Mouse (Mus musculus): Measurements from ENCODE around the gene Slit3. TPM values are rescaled to one million over a fixed set of nuclear protein-coding genes. Genes with fewer than 3 reads are reported as not detected.
A peak's percentile ranks its signal among the peaks of the same experiment; 100 is the strongest.

Slit3 gene
- polyA plus RNA-seq, 1 experiment from 2014 or later = 0.03 TPM

DNA sequence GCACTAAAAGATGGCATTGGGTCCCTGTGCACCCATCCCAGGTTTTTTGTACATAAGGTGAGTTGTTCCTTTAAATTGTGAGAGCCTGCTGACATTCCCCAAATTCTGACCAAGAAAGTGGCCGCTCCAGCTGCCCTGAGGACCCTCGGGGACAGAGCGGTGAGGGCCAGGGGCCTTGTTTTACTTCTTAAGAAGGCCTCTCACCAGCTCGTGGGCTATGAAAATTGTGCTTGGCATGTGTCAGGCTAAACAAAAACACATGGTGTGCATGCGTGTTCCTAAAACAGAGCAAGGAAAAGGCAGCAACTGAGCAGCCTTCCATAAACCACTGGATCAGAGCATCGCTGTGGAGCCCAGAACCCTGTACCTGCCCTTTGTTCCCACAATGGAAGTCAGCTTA lies 316.5 kb downstream of the Slit3 start:
- peaks cover 27% of the 10 kb centered on the region for H3K27me3 ChIP-seq
- DNase-seq (ENCODE audit: low read depth, low spot score) (no peak), ATAC-seq (no peak)
- TF ChIP-seq CTCF (IDR thresholded peaks at IDR 0.05) = no peak
- ChIA-PET POLR2A (no interaction called here), CTCF (no interaction called here)
- in situ Hi-C loops (cut with MboI; ENCODE audit: low pct_unique_long_range_greater_than_20kb) = no loop called here

DNA sequence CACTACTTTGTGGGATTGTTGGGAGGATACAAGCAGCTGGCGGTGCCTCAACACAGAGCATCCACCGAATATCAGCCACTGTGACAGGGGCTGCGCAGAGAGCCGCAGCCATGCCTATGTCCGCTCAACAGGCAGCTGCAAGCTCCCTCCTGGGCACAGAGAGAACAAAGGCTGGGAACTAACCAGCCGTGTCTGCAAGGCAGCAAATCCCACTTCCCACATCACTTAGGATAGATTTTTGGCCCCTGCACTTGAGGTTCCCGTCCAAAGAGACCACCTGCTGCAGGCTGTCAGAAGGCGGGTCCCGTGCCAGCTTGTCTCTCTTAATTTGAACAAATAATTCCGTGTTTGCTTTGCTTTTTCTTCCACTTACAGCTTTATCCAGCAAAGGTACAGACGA lies 319.2 kb downstream of the Slit3 start:
- in situ Hi-C loops (cut with MboI; ENCODE audit: low pct_unique_long_range_greater_than_20kb) = loop anchor here (10.0 kb wide), 1 partner anchor 595 kb away; no protein-coding TSS in a partner anchor
- ATAC-seq (no peak), DNase-seq (ENCODE audit: low read depth, low spot score) (no peak)
- ChIA-PET CTCF (no interaction called here), POLR2A (no interaction called here)
- no peak for TF ChIP-seq CTCF (IDR thresholded peaks at IDR 0.05)
- H3K27me3 ChIP-seq = peaks cover 33% of the 10 kb centered on the region

DNA sequence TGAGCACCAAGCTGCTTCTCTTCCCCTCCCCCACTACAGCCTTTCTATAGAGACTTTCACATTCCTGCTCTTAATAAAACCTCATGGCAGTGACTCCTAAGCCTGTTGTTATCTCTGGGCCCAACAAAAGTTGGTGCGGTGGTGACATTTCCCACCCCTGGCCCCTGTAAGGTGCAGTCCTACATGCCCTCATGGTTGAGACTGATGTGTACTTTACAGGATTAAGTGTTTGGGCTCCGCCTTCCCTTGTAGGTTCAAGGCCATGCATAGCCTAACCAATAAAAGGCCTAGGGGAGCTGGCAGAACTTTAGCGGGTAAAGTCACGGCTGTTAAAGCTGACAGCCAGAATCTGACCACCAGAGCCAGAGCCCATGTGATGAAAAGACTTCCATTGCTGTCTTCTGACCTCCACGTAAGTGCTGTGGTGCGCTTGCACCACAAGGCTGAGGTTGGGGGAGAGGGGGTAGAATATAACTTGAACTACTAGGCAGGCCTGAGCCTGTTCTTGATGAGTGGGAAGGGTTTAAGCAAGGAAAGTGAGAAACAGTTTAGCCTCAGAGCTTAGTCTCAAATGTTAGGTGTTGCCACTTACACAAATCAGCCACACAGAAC lies 323.6 kb downstream of the Slit3 start:
- in situ Hi-C loops (cut with MboI; ENCODE audit: low pct_unique_long_range_greater_than_20kb) = loop anchor here (10.0 kb wide), 1 partner anchor 600 kb away; no protein-coding TSS in a partner anchor
- no peak for ATAC-seq

DNA sequence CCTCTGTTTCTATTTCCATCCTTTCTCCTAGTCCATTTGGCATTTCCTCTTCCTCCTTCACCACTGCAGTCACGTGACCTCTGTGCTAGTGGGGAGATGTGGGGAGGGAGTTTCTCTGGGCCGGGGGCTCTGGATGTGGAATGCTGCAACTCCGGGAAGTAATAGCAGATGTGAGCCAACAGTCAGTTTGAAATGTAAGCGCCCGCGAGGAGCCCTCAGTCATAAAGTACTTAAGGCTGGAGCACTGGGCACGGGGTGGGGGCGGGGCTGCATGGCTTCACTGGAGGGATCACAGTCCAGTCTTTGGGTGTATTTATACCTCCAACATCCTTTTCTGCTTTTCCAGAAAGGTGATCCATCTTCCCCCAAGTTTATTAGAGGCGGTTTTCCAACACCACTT lies 326.9 kb downstream of the Slit3 start:
- in situ Hi-C loops (cut with MboI; ENCODE audit: low pct_unique_long_range_greater_than_20kb) = loop anchor here (10.0 kb wide), 1 partner anchor 603 kb away; no protein-coding TSS in a partner anchor
- POLR2A ChIA-PET = no interaction called here
- CTCF ChIA-PET = no interaction called here
- DNase-seq (ENCODE audit: low read depth, low spot score) (no peak), ATAC-seq (no peak)
- H3K27me3 ChIP-seq = peaks cover 8% of the 10 kb centered on the region
- no peak for TF ChIP-seq CTCF (IDR thresholded peaks at IDR 0.05)

More for the DNA sequence above, 323.6 kb downstream of the Slit3 start:
- H3K27me3 ChIP-seq = peaks cover 16% of the 10 kb centered on the region
- no peak for DNase-seq (ENCODE audit: low read depth, low spot score)
- POLR2A ChIA-PET = no interaction called here
- CTCF ChIA-PET = interaction anchor here (1.2 kb wide), 1 partner anchor 260 kb away, joined by 3 read pairs; no protein-coding TSS in a partner anchor
- no peak for TF ChIP-seq CTCF (IDR thresholded peaks at IDR 0.05)

DNA sequence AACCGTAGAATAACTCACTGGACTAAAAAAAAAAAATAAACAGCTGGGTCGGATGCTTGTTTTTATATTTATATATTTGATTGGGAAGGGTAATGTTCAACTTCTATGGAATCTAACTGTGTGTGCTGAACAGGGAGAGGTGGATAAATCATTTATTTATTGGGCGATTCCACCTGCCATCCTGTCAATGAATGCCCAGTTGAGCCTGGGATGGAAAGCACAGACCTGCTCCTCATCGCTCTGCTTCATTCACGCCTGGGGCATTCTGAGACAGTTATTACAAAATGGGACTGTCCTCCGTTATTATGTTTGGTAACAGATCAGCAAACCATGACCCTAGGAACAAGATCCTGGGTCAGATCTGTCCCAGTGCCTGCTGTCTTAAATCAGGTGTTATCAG lies 328.2 kb downstream of the Slit3 start:
- DNase-seq (ENCODE audit: low read depth, low spot score) (no peak), ATAC-seq (no peak)
- H3K27me3 ChIP-seq = peaks cover 3% of the 10 kb centered on the region
- CTCF ChIA-PET = no interaction called here
- POLR2A ChIA-PET = no interaction called here
- TF ChIP-seq CTCF (IDR thresholded peaks at IDR 0.05) = no peak
- in situ Hi-C loops (cut with MboI; ENCODE audit: low pct_unique_long_range_greater_than_20kb) = loop anchor here (10.0 kb wide), 1 partner anchor 604 kb away; no protein-coding TSS in a partner anchor

DNA sequence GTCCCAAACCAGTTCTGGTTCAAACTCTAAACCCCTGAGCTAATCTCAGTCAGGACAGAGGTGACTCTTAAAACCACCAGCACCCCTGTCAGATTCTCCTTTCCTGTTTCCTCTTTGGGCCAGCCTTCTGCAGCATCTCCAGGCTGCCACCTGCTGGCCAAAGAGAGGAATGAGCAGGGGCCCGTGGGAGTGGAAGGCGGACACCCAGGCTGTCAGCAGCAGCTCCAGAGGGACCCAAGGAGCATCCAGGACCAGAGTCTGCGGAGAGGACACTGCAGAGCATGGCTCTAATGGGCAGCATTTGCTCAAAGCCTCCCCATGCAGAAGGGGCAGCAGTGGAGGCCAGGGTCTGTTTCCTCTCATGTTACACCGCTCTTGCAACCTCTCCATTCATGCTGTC lies 330.6 kb downstream of the Slit3 start:
- ChIA-PET POLR2A (interaction anchor here (0.6 kb wide), 1 partner anchor 304 kb away, joined by 3 read pairs; no protein-coding TSS in a partner anchor), CTCF (interaction anchor here (1.2 to 1.6 kb wide), 6 partner anchors 8 to 607 kb away, joined by 3 to 7 read pairs (median 4); no protein-coding TSS in a partner anchor)
- TF ChIP-seq CTCF (IDR thresholded peaks at IDR 0.05) = peak; percentile 96
- ATAC-seq (peak; percentile 82), DNase-seq (ENCODE audit: low read depth, low spot score) (no peak)
- in situ Hi-C loops (cut with MboI; ENCODE audit: low pct_unique_long_range_greater_than_20kb) = no loop called here
- peaks cover 3% of the 10 kb centered on the region for H3K27me3 ChIP-seq

DNA sequence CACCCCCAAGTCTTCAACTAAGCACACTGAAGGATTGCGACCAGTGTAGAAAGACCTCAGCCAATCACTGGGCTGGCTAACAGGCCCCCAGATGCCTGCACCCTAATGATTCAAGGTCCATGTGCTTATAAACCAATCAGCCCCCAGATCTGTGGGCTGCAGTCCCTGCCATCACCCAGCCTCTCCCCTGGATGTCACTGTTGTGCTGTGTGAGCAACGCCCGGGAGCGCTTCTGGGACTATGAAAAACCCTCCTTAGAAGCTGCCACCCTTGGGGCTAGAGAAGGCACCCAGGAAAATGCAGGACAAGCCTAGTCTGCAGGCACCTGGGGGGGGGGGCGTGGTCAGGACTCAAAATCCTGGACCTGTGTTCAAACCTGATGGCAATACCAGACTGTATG lies 331.4 kb downstream of the Slit3 start:
- in situ Hi-C loops (cut with MboI; ENCODE audit: low pct_unique_long_range_greater_than_20kb) = no loop called here
- ATAC-seq (no peak), DNase-seq (ENCODE audit: low read depth, low spot score) (no peak)
- ChIA-PET CTCF (interaction anchor here (1.3 to 1.6 kb wide), 4 partner anchors 9 to 607 kb away, joined by 4 to 7 read pairs (median 4); no protein-coding TSS in a partner anchor), POLR2A (no interaction called here)
- peak; percentile 41 for TF ChIP-seq CTCF (IDR thresholded peaks at IDR 0.05)
- H3K27me3 ChIP-seq = peaks cover 3% of the 10 kb centered on the region

DNA sequence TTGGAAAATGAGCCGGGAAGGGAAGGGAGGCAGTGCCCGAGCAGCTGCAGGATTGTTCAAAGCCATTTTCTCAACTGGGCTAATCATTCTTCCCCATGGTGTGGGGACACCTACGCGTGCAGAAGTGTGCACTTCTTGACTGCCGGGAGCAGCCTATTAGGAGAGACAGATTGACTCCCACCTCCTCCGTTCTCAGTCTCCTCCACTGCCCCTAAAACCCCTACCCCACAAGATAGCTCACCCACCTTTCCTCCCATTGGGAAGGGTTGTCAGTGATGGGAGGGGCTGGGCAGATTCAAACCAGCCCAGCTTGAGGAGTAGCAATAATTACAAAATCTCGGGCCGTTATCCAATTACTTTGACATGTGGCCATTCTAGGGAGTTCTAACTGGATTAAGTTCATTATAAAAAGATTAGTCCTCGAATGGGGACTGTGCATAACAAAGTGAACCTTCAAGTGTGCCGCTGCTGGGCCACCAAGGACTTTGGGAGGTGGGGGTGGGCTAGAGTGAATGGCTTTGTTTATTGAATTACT lies 333.2 kb downstream of the Slit3 start:
- in situ Hi-C loops (cut with MboI; ENCODE audit: low pct_unique_long_range_greater_than_20kb) = no loop called here
- ATAC-seq (no peak), DNase-seq (ENCODE audit: low read depth, low spot score) (no peak)
- H3K27me3 ChIP-seq = no peaks in the 10 kb centered on the region
- CTCF ChIA-PET = no interaction called here
- POLR2A ChIA-PET = no interaction called here
- no peak for TF ChIP-seq CTCF (IDR thresholded peaks at IDR 0.05)

DNA sequence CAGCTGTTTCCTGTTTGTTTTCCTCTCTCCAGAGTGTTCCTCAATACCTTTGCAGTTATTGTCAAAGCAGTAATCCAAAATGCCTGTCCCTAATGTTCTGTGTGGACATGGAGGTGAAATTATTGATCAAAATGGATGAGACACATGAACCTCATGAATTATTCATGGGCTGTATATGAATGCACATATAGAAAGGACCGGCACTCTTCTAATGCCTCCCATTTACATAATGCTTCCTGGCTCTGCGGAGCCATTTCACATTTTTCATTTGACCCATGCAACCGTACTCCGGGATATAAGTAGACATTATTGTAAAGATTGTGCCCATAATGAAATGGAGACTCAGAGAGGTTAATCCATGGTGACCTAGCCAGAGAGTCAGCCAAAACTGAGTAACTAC lies 333.8 kb downstream of the Slit3 start:
- in situ Hi-C loops (cut with MboI; ENCODE audit: low pct_unique_long_range_greater_than_20kb) = no loop called here
- TF ChIP-seq CTCF (IDR thresholded peaks at IDR 0.05) = no peak
- POLR2A ChIA-PET = no interaction called here
- ATAC-seq (no peak), DNase-seq (ENCODE audit: low read depth, low spot score) (no peak)
- CTCF ChIA-PET = no interaction called here
- peaks cover 1% of the 10 kb centered on the region for H3K27me3 ChIP-seq

DNA sequence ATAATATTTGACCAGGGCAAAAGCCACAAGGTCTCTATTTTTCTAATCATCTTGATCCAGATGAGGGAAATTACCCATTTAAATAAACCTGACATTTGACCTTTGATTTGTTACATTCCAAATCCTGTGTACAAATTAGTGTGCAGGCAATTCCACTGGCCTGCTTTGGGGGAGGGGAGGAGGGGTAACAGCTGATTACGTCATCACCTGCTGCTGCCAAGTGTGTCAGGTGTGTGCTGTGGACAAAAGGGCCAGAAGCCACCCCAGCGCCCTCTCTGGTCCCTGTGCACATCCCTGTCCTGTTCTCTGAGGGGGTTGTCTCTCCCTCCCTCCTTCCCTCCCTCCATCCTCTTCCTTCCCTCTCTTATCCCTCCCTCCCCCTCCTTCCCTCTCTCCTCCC lies 337.0 kb downstream of the Slit3 start:
- ATAC-seq (no peak), DNase-seq (ENCODE audit: low read depth, low spot score) (no peak)
- in situ Hi-C loops (cut with MboI; ENCODE audit: low pct_unique_long_range_greater_than_20kb) = no loop called here
- TF ChIP-seq CTCF (IDR thresholded peaks at IDR 0.05) = no peak
- ChIA-PET POLR2A (no interaction called here), CTCF (no interaction called here)
- H3K27me3 ChIP-seq = peaks cover 15% of the 10 kb centered on the region

DNA sequence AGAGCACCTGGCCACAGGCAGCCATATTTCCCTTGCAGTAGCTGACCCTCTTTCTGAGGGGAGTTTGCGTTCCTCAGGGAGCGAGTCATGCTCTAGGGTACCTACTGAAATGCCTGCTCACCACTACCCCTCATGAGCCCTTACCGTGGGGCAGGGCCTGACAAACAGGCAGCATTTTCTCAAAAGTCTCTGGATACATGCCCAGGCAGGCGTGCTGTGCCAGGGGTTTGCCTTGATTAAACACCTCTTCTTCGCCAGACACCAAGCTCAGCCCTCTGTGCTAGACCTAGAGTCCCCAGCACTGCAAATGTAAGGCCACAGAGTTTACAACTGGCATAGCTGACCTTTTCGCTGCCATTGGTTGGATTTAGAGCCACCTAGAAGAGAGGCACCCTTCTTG lies 345.7 kb downstream of the Slit3 start:
- in situ Hi-C loops (cut with MboI; ENCODE audit: low pct_unique_long_range_greater_than_20kb) = no loop called here
- no peak for TF ChIP-seq CTCF (IDR thresholded peaks at IDR 0.05)
- ChIA-PET POLR2A (no interaction called here), CTCF (interaction anchor here (1.5 kb wide), 1 partner anchor 119 kb away, joined by 3 read pairs; no protein-coding TSS in a partner anchor)
- DNase-seq (ENCODE audit: low read depth, low spot score) (no peak), ATAC-seq (no peak)
- H3K27me3 ChIP-seq = peaks cover 16% of the 10 kb centered on the region

Data from Patski (cell line).